Mouse (Mus musculus) pancreas, adult 10 weeks (tissue): Measurements from ENCODE around the gene Ltbp1. TPM values are rescaled to one million over a fixed set of nuclear protein-coding genes. Genes with fewer than 3 reads are reported as not detected.

Source experiments
- polyA plus RNA-seq: library from polyadenylated mRNA; stranded (reverse); fragments of 350-450 nt; fragmentation: Illumina TruSeq; extraction: RNeasy Lipid Tissue Mini Kit (QIAGEN cat#74804); gene quantifications from one replicate; pipeline ENCODE4 v1.2.3, GENCODE M21; 2015; ENCODE audit warnings: low read depth, low replicate concordance; ENCODE audit not compliant: insufficient read depth

The Ltbp1 gene
- 5.8 TPM for polyA plus RNA-seq

GRCm38 (mm10) chr17:75005281-75005684, at the start of gene Ltbp1:
Gene Ltbp1 (plus strand): TSS chr17:75005568.

GRCm38 (mm10) chr17:75435599-75435998, 430.2 kb downstream of the Ltbp1 start, which contains the start of gene Rasgrp3:
Gene Rasgrp3 (plus strand): TSS chr17:75435896.

